Mouse (Mus musculus): ENCODE results near the gene Atf6b. TPM values are rescaled to one million over a fixed set of nuclear protein-coding genes. Genes with fewer than 3 reads are reported as not detected.
A peak's percentile ranks its signal among the peaks of the same experiment; 100 is the strongest.

The Atf6b gene
- polyA plus RNA-seq, 1 experiment from 2014 or later, result 118 TPM

DNA sequence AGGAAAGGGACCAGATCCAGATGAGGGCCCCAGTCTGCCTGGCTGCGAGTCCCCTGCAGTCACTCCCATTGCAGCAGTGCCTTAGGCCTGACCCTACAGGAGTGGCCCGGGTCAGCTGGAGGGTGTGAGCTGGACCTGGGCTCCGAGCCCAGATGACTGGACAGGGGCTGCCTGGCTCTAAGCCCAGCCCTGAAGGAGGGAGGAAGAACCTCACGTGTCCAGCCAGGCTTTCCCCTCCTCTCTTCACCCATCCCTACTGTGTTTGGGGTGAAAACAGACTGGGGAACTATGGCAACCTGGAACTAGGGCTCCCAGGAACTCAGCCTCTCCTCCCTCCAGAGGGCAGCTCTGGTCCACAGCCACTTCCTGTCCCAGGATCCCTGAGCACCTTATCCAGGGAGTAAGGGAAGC, 8.6 kb downstream of the Atf6b start:
- peaks cover 17% of the 10 kb centered on the region for H3K27me3 ChIP-seq (ENCODE audit: insufficient read depth, poor library complexity, severe bottlenecking)
- DNase-seq (ENCODE audit: low spot score), result no peak
- H3K4me3 ChIP-seq, result no peak overlapping the region
- 71% methylated on average over 4 of the region's 4 CpGs for WGBS
- peak overlapping the region; percentile 62; the same call in 1 of the 2 replicates for H3K27ac ChIP-seq
- H3K36me3 ChIP-seq, result peaks cover 50% of the 10 kb centered on the region
- no peaks in the 10 kb centered on the region for H3K9me3 ChIP-seq
- peaks cover 35% of the 10 kb centered on the region for H3K4me1 ChIP-seq (replicated peaks)

DNA sequence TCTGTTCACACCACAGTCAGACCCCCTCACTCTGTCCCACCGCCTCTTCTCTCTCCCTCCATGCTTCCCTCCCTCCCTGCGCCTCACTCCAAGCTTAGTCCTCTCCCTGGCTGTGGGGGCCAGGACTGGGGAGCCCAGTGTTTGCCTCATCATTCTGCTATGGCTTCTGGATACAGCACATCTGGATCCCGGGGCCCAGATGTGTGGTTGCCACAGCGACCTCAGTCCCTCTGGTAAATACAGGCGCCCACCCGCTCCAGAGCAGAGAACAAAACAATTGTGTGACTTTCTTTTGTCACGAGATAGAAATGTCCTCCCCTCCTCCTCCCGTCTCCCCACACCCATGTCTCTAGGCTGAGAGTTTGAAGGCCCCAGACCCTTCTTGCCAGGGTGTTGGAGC, 9.7 kb downstream of the Atf6b start:
- peaks cover 39% of the 10 kb centered on the region for H3K36me3 ChIP-seq
- WGBS, result 38% methylated on average over 8 of the region's 8 CpGs
- H3K4me3 ChIP-seq, result no peak overlapping the region
- no peaks in the 10 kb centered on the region for H3K9me3 ChIP-seq
- no peak for DNase-seq (ENCODE audit: low spot score)
- H3K27me3 ChIP-seq (ENCODE audit: insufficient read depth, poor library complexity, severe bottlenecking), result peaks cover 28% of the 10 kb centered on the region
- H3K27ac ChIP-seq, result no peak overlapping the region
- peaks cover 46% of the 10 kb centered on the region for H3K4me1 ChIP-seq (replicated peaks)

DNA sequence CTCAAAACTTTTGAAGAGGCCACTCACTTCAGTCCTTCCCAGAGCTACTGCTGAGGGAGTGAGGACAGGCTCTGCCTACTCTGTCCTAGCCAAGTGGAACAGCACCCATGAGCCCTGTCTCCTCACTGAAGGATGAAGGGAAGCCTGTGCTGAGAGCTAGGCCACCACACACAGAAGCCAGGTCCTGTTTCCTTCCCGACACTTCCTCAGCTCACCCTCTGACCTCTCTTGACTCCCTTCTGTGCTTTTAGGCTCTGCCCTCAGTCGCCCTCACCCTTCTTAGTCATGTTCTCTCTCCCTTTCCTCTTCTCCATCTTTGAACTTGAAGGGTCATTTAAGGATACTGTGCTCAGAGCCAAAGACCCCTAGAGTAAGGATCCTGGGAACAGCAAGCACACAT, 10.3 kb downstream of the Atf6b start:
- Histone ChIP-seq H3K36me3 (peaks cover 33% of the 10 kb centered on the region), H3K4me1 (replicated peaks) (peaks cover 46% of the 10 kb centered on the region), H3K4me3 (no peak overlapping the region), H3K27ac (no peak overlapping the region), H3K27me3 (ENCODE audit: insufficient read depth, poor library complexity, severe bottlenecking) (peaks cover 29% of the 10 kb centered on the region), H3K9me3 (no peaks in the 10 kb centered on the region)
- 27% methylated on average over 2 of the region's 2 CpGs for WGBS
- no peak for DNase-seq (ENCODE audit: low spot score)

DNA sequence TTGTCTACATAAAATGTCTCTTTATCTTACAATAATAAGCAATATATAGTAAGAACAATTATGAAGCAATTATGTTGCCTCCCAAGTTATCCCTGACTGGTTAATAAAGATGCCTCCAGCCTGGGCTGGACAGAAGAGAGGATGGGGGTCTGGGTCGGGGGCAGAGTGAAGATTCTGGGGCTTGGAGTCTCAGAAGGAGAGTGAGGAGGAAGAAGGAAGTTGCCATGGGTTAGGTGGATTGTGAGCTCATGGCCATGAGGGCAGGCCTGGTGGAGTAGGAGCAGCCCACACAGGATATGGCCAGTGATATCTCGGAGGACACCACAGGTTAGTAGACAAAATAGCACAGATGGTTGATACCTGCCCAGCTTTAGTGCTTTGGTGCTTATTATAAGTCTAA, 11.2 kb downstream of the Atf6b start:
- peaks cover 46% of the 10 kb centered on the region for H3K4me1 ChIP-seq (replicated peaks)
- no peak overlapping the region for H3K27ac ChIP-seq
- no peak for DNase-seq (ENCODE audit: low spot score)
- peaks cover 35% of the 10 kb centered on the region for H3K27me3 ChIP-seq (ENCODE audit: insufficient read depth, poor library complexity, severe bottlenecking)
- H3K9me3 ChIP-seq, result no peaks in the 10 kb centered on the region
- H3K36me3 ChIP-seq, result peaks cover 24% of the 10 kb centered on the region
- WGBS, result 85% methylated on average over 2 of the region's 2 CpGs
- H3K4me3 ChIP-seq, result no peak overlapping the region

DNA sequence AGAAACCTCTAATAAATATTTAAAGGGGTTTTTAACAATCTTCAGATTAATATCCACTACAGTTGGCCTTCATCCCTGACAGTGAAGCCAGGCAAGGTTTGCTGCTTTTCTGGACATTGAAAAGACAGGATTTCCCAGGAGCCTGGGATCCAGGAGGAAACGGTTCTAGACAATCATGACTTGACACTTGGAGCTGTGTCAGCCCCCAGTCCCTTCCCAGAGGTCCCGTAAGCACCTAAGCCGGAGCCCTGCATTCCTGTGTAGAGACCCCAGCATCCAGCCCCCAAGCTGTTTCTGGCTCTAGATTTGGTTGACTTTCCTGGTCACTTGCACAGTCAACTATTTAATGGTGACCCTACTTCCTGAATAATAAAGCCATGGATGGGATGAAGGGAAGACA, 11.6 kb downstream of the Atf6b start:
- no peak overlapping the region for H3K4me3 ChIP-seq
- H3K27me3 ChIP-seq (ENCODE audit: insufficient read depth, poor library complexity, severe bottlenecking), result peaks cover 38% of the 10 kb centered on the region
- H3K4me1 ChIP-seq (replicated peaks), result peaks cover 45% of the 10 kb centered on the region
- H3K9me3 ChIP-seq, result no peaks in the 10 kb centered on the region
- WGBS, result 83% methylated on average over 3 of the region's 3 CpGs
- no peak for DNase-seq (ENCODE audit: low spot score)
- H3K27ac ChIP-seq, result no peak overlapping the region
- H3K36me3 ChIP-seq, result peaks cover 20% of the 10 kb centered on the region

DNA sequence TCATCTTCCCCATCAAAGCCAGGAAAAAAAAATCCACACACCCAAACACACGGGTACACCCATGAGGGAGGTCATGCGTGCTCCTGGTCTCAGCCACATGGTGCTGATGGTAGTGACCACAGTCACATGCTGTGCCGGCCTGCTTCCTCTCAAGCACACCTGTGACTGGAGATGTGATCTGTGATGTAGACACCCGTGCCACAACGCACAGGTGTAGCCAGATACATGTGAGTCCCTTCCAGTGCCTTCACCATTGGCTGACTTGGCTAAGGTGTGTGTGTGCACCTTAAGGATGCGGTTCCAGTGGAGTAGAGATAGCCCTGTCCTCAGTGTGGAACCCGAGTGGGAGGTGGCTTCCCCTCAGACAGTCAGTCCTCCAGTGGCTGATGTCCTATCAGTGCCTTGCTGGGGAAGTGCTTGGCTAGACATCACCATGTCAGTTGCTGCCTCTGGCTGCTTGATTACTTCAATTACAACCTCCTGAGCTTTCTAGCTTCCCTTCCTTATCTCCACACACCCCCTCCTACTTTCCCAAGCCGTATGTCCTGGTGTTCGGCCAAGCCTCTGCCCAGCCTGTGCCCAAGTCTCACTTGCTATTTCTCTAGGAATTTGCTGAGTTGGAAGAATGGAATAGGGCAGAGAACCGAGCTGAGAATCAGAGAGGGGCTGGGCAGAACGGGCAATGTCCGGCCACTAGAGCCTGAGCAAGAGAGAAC, 12.4 kb downstream of the Atf6b start:
- H3K27ac ChIP-seq, result no peak overlapping the region
- DNase-seq (ENCODE audit: low spot score), result no peak
- no peak overlapping the region for H3K4me3 ChIP-seq
- H3K36me3 ChIP-seq, result peaks cover 12% of the 10 kb centered on the region
- H3K27me3 ChIP-seq (ENCODE audit: insufficient read depth, poor library complexity, severe bottlenecking), result peaks cover 38% of the 10 kb centered on the region
- WGBS, result 76% methylated on average over 12 of the region's 12 CpGs
- peaks cover 41% of the 10 kb centered on the region for H3K4me1 ChIP-seq (replicated peaks)
- no peaks in the 10 kb centered on the region for H3K9me3 ChIP-seq

DNA sequence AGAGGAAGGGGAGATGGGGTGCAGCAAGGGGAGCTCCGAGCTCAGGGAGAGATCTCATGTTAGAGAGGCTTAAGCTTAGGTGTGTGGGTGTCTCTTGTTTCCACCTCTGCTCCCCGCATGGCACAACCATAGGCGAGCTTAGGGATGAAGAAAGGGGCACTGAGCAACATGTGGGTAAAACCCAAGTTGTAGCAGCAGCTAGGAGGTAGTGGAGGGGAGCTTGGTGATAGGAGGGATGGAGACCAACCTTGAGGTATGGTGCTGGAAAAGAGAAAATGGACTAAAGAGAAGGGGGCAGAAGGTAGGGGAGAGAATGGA, 12.9 kb downstream of the Atf6b start:
- Histone ChIP-seq H3K27ac (no peak overlapping the region), H3K4me3 (no peak overlapping the region), H3K27me3 (ENCODE audit: insufficient read depth, poor library complexity, severe bottlenecking) (peaks cover 38% of the 10 kb centered on the region), H3K9me3 (no peaks in the 10 kb centered on the region), H3K4me1 (replicated peaks) (peaks cover 41% of the 10 kb centered on the region), H3K36me3 (peaks cover 7% of the 10 kb centered on the region)
- no peak for DNase-seq (ENCODE audit: low spot score)
- 66% methylated on average over 3 of the region's 3 CpGs for whole genome bisulfite sequencing

DNA sequence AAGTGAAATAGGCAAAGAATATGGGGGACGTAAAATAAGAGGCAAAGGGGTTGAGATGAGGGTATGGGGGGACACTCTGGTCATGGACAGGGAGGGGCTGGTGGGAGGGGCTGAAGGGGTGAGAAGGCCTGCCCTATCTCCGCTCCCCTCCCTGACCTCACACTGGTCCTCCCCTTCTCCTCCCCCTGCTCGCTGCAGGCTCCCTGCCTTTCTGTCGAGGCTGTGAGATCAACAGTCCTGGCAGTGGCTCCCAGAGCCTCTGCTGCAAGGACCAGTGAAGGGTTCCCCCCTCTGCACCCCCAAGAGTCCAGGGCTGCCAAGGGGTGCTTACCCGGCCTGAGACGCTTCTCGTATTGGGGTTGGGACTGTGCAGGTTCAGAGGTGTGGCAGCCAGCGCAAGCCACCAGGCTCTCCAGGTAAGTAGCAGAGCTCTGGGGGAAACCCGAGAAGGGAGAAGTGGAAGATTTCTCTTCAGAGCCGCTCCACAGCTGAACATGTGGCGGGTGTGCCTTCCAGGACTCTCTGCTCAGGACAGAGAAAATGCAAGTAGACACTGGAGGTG, 13.4 kb downstream of the Atf6b start:
- WGBS, result 39% methylated on average over 11 of the region's 11 CpGs
- Histone ChIP-seq H3K27me3 (ENCODE audit: insufficient read depth, poor library complexity, severe bottlenecking) (peaks cover 38% of the 10 kb centered on the region), H3K4me3 (no peak overlapping the region), H3K36me3 (peaks cover 2% of the 10 kb centered on the region), H3K4me1 (replicated peaks) (peaks cover 37% of the 10 kb centered on the region), H3K27ac (no peak overlapping the region), H3K9me3 (no peaks in the 10 kb centered on the region)
- DNase-seq (ENCODE audit: low spot score), result no peak

DNA sequence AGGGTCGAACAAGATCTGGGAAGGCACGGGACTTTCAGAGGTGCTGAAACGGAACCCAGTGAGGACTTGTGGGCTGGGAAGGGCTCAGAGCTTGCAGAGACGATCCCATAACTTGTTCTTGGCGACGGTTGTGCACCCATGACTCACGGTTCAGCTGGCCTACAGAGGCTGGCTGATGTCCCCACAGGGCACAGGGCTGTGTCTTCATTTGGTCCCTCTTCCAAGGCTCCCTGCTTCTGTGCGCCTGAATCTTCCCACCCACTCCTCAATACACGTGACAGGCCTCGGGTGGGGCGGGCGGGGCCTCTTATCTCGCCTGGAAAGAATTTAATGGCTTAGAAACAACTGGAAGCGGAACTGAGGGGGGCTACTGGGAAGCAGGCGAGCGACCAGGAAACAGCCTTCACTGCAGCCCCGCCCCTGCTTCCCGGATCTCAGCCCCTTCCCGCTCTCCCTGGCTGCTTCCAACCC, 14.2 kb downstream of the Atf6b start:
- Histone ChIP-seq H3K9me3 (no peaks in the 10 kb centered on the region), H3K4me3 (peak overlapping the region; percentile 32), H3K4me1 (replicated peaks) (peaks cover 29% of the 10 kb centered on the region), H3K36me3 (no peaks in the 10 kb centered on the region), H3K27ac (no peak overlapping the region), H3K27me3 (ENCODE audit: insufficient read depth, poor library complexity, severe bottlenecking) (peaks cover 45% of the 10 kb centered on the region)
- DNase-seq (ENCODE audit: low spot score), result no peak
- 10% methylated on average over 19 of the region's 19 CpGs for WGBS

DNA sequence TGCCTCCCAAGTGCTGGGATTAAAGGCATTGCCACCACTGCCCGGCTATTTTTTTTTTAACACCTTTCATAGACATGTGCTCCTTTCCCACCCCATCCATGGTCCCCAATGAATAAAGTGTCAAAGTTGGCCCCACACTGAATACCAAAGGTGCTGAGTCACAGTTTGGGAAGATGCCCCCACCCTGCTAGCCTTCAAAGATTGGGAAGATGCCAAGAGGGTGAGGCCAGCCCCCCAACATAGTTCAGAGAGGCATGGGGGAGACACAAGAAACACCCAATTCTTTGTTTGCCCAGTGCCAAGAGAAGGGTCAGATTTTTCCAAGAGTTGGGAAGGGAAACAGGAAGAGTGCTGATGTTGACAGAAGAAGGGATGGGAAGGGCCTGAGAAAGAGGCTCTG, 15.5 kb downstream of the Atf6b start:
- H3K27me3 ChIP-seq (ENCODE audit: insufficient read depth, poor library complexity, severe bottlenecking), result peaks cover 45% of the 10 kb centered on the region
- DNase-seq (ENCODE audit: low spot score), result no peak
- H3K4me1 ChIP-seq (replicated peaks), result peaks cover 17% of the 10 kb centered on the region
- H3K4me3 ChIP-seq, result no peak overlapping the region
- no peaks in the 10 kb centered on the region for H3K36me3 ChIP-seq
- no peak overlapping the region for H3K27ac ChIP-seq
- H3K9me3 ChIP-seq, result no peaks in the 10 kb centered on the region
- 81% methylated on average over 1 of the region's 1 CpGs for WGBS

DNA sequence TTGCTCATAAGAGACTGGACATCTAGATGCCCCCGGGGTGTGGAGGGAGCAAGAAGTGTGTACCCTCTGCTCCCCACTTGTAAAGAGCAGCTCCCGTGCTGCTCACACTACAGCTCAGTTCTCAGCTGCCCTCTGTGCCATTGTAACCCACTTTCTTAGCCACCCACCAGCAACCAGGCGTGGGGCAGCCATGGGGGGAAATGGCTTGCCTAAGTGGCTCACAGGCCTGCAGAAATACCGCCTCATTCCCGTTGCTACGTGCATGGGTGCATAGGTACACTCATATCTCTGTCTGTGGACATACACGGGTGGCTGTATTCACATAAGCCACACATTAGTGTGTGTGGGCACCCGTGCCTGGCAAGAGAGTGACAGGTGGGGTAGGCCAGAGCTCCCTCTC, 16.0 kb downstream of the Atf6b start:
- peaks cover 45% of the 10 kb centered on the region for H3K27me3 ChIP-seq (ENCODE audit: insufficient read depth, poor library complexity, severe bottlenecking)
- DNase-seq (ENCODE audit: low spot score), result no peak
- WGBS, result 86% methylated on average over 8 of the region's 8 CpGs

DNA sequence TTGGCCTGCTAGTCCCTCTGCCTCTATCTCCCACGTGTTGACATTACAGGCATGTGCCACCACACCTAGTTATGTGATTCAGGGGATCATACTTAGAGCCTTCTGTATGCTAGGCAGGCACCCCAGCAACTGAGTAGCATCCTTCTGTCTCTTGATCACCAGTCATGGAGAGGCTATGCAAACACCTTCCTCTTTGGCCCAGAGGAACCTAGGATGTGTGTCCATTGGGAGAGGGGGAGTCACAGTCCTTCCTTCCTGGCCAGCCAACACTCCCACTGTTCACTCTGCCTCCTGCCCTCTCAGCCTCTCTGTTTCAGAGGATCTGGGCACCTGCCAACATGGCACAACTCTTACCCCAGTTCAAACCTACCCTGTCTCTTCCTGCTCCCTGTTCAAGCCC, 16.6 kb downstream of the Atf6b start:
- Histone ChIP-seq H3K36me3 (no peaks in the 10 kb centered on the region), H3K27ac (no peak overlapping the region), H3K27me3 (ENCODE audit: insufficient read depth, poor library complexity, severe bottlenecking) (peaks cover 45% of the 10 kb centered on the region), H3K9me3 (no peaks in the 10 kb centered on the region), H3K4me1 (replicated peaks) (peaks cover 15% of the 10 kb centered on the region), H3K4me3 (no peak overlapping the region)
- DNase-seq (ENCODE audit: low spot score), result no peak
- WGBS, result 54% methylated on average over 1 of the region's 1 CpGs

More for the DNA sequence above, 16.0 kb downstream of the Atf6b start:
- H3K4me3 ChIP-seq, result no peak overlapping the region
- no peak overlapping the region for H3K27ac ChIP-seq
- no peaks in the 10 kb centered on the region for H3K9me3 ChIP-seq
- no peaks in the 10 kb centered on the region for H3K36me3 ChIP-seq
- H3K4me1 ChIP-seq (replicated peaks), result peaks cover 15% of the 10 kb centered on the region

DNA sequence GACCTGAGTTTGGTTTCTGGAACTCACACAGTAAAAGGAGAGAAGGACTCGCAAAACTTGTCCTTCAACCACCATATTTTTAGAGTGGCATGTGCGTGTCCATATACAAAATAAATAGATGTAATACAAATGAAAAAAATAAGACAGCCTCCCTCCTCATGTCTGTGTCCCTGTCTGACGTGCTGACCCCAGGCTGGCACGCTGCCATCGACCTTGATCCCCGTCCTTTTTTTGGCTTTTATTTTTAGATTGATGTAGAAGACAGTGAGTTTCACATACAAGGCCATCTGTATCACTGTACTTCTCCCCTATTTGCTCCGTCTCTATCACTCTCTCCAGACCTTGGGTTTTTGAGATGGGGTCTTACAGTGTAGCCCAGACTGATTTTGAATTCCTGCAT, 17.5 kb downstream of the Atf6b start:
- Histone ChIP-seq H3K4me1 (replicated peaks) (peaks cover 15% of the 10 kb centered on the region), H3K9me3 (no peaks in the 10 kb centered on the region), H3K27me3 (ENCODE audit: insufficient read depth, poor library complexity, severe bottlenecking) (peaks cover 47% of the 10 kb centered on the region), H3K36me3 (no peaks in the 10 kb centered on the region), H3K27ac (no peak overlapping the region), H3K4me3 (no peak overlapping the region)
- DNase-seq (ENCODE audit: low spot score), result no peak
- WGBS, result 77% methylated on average over 7 of the region's 7 CpGs
